ENCODE assay signal across 23 mouse cellular contexts in genomic region chr16:24451123-24451522, GRCm38 (mm10). TPM values are rescaled to one million over a fixed set of nuclear protein-coding genes. Genes with fewer than 3 reads are reported as not detected.
DNase-seq lines count a peak whose midpoint lies in the region; ATAC-seq and TF ChIP-seq lines count a peak whose summit lies in the region.
"Had no signal": no experiment of that assay in that cellular context is flagged by ENCODE, and none has a peak within 500 bp of the region (broad histone marks: within the 10 kb centered on the region; RNA-seq: fewer than 3 reads in every experiment).

No protein-coding gene starts in this region.

- no peaks in the 10 kb centered on the region for H3K27me3 ChIP-seq in forebrain, embryonic 15.5 days
- no peaks in the 10 kb centered on the region for H3K27me3 ChIP-seq in forebrain, embryonic 11.5 days (ENCODE audit: control insufficient read depth, insufficient read depth, low read length)
- no peaks in the 10 kb centered on the region for H3K27me3 ChIP-seq in stomach, postnatal 0 days (ENCODE audit: control insufficient read depth, insufficient read depth, low read length)
- H3K27me3 ChIP-seq: heart, embryonic 12.5 days; heart, embryonic 15.5 days; hindbrain, embryonic 13.5 days; intestine, embryonic 15.5 days had no signal

- H3K9me3 ChIP-seq in forebrain, embryonic 15.5 days, result no peaks in the 10 kb centered on the region
- H3K9me3 ChIP-seq in forebrain, embryonic 11.5 days (ENCODE audit: control insufficient read depth, low read length), result no peaks in the 10 kb centered on the region
- H3K9me3 ChIP-seq in stomach, postnatal 0 days (ENCODE audit: control insufficient read depth, low read length), result no peaks in the 10 kb centered on the region
- H3K9me3 ChIP-seq: heart, embryonic 12.5 days; heart, embryonic 15.5 days; hindbrain, embryonic 10.5 days; hindbrain, embryonic 13.5 days; intestine, embryonic 15.5 days had no signal

- peaks cover 9% of the 10 kb centered on the region; the same call in 1 of the 2 replicates for H3K4me1 ChIP-seq in forebrain, embryonic 15.5 days
- H3K4me1 ChIP-seq in forebrain, embryonic 11.5 days (replicated peaks; ENCODE audit: control insufficient read depth, insufficient read depth, low read length), result peaks cover 1% of the 10 kb centered on the region; the same call in 1 of the 2 replicates
- peaks cover 30% of the 10 kb centered on the region for H3K4me1 ChIP-seq in embryonic fibroblast, embryonic 13.5 days (ENCODE audit: control insufficient read depth, insufficient read depth, low read length)
- H3K4me1 ChIP-seq in stomach, postnatal 0 days (replicated peaks; ENCODE audit: control insufficient read depth, insufficient read depth), result 0 out of 2 replicates have a peak, but pooled peaks cover 6% of the 10 kb centered on the region

- no peak for DNase-seq in forebrain, embryonic 11.5 days (ENCODE audit: low spot score)
- peak; percentile 56 for DNase-seq in brain, embryonic 14.5 days (ENCODE audit: low read depth)
- DNase-seq in stomach, postnatal 0 days (ENCODE audit: low spot score), result no peak
- DNase-seq in urinary bladder, postnatal 10 days (ENCODE audit: low spot score), result no peak
- DNase-seq: adrenal gland, adult 2 months; adrenal gland, postnatal 14 days; cerebellum, adult 18-20 months; cerebellum, adult 9-10 months; cerebellum, postnatal 14 days; gastrocnemius, postnatal 10 days; gastrocnemius, postnatal 36 days; heart, postnatal 10 days; heart, postnatal 36 days; kidney, adult 11 months; kidney, adult 8-10 months had no signal

- 42% methylated on average over 5 of the region's 5 CpGs for WGBS in forebrain, embryonic 15.5 days
- 80% methylated on average over 5 of the region's 5 CpGs for WGBS in forebrain, embryonic 11.5 days
- 45% methylated on average over 5 of the region's 5 CpGs for WGBS in stomach, postnatal 0 days

- H3K9ac ChIP-seq in forebrain, embryonic 15.5 days (replicated peaks), result no peak overlapping the region
- H3K9ac ChIP-seq in forebrain, embryonic 11.5 days (ENCODE audit: low read length), result no peak overlapping the region
- H3K9ac ChIP-seq in stomach, postnatal 0 days (ENCODE audit: low read length), result no peak overlapping the region
- H3K9ac ChIP-seq: heart, embryonic 12.5 days; heart, embryonic 15.5 days; hindbrain, embryonic 13.5 days; intestine, embryonic 15.5 days had no signal

- no peak for TF ChIP-seq POLR2A in brain, embryonic 14.5 days (IDR thresholded peaks at IDR 0.05; ENCODE audit: borderline replicate concordance, extremely low read depth, insufficient read depth, insufficient read length, poor library complexity, severe bottlenecking)
- no peak for TF ChIP-seq POLR2A in embryonic fibroblast, embryonic 13.5 days (IDR thresholded peaks at IDR 0.05; ENCODE audit: low read depth, low read length)

- H3K27ac ChIP-seq in forebrain, embryonic 15.5 days (replicated peaks), result no peak overlapping the region
- no peak overlapping the region for H3K27ac ChIP-seq in forebrain, embryonic 11.5 days (ENCODE audit: low read depth, low read length)
- peak overlapping the region; percentile 5; the same call in 1 of the 2 replicates for H3K27ac ChIP-seq in embryonic fibroblast, embryonic 13.5 days (ENCODE audit: insufficient read depth, low read length)
- H3K27ac ChIP-seq in stomach, postnatal 0 days (replicated peaks), result no peak overlapping the region
- H3K27ac ChIP-seq: heart, embryonic 15.5 days; hindbrain, embryonic 10.5 days; hindbrain, embryonic 13.5 days had no signal

- H3K4me2 ChIP-seq in forebrain, embryonic 15.5 days (replicated peaks), result no peak overlapping the region
- H3K4me2 ChIP-seq in forebrain, embryonic 11.5 days (ENCODE audit: low read depth, low read length, severe bottlenecking), result no peak overlapping the region
- peak overlapping the region; percentile 44; the same call in 1 of the 2 replicates for H3K4me2 ChIP-seq in stomach, postnatal 0 days (replicated peaks; ENCODE audit: low read depth)
- H3K4me2 ChIP-seq: heart, embryonic 12.5 days; heart, embryonic 15.5 days; hindbrain, embryonic 13.5 days had no signal

- H3K4me3 ChIP-seq in forebrain, embryonic 15.5 days, result no peak overlapping the region
- no peak overlapping the region for H3K4me3 ChIP-seq in forebrain, embryonic 11.5 days (ENCODE audit: low read depth, low read length)
- peak overlapping the region; percentile 23 for H3K4me3 ChIP-seq in embryonic fibroblast, embryonic 13.5 days (ENCODE audit: insufficient read depth, low read length)
- no peak overlapping the region for H3K4me3 ChIP-seq in stomach, postnatal 0 days (ENCODE audit: low read depth, low read length)
- H3K4me3 ChIP-seq: heart, embryonic 12.5 days; heart, embryonic 15.5 days; hindbrain, embryonic 10.5 days; hindbrain, embryonic 13.5 days; intestine, embryonic 15.5 days had no signal

- ATAC-seq in forebrain, embryonic 15.5 days (replicated peaks), result 0 out of 2 replicates have a peak, but pooled peaks have one; percentile 18
- ATAC-seq in forebrain, embryonic 11.5 days (replicated peaks; ENCODE audit: low FRiP score), result no peak
- no peak for ATAC-seq in stomach, postnatal 0 days (ENCODE audit: low FRiP score, low TSS enrichment)
- ATAC-seq: hindbrain, embryonic 16.5 days; intestine, embryonic 15.5 days had no signal

- TF ChIP-seq CTCF in brain, embryonic 14.5 days (IDR thresholded peaks at IDR 0.05; ENCODE audit: borderline replicate concordance, extremely low read depth, insufficient read depth, insufficient read length), result no peak
- no peak for TF ChIP-seq CTCF in embryonic fibroblast, embryonic 13.5 days (IDR thresholded peaks at IDR 0.05; ENCODE audit: borderline replicate concordance, insufficient read depth, low read length)
- no peak for TF ChIP-seq CTCF in stomach, postnatal 0 days (IDR thresholded peaks at IDR 0.05; ENCODE audit: low read depth)

- no peak for TF ChIP-seq EP300 in stomach, postnatal 0 days (optimal IDR thresholded peaks at IDR 0.05)

- H3K36me3 ChIP-seq in forebrain, embryonic 15.5 days, result no peaks in the 10 kb centered on the region
- H3K36me3 ChIP-seq in forebrain, embryonic 11.5 days (ENCODE audit: control insufficient read depth, insufficient read depth, low read length), result no peaks in the 10 kb centered on the region
- H3K36me3 ChIP-seq in stomach, postnatal 0 days (ENCODE audit: control insufficient read depth, insufficient read depth, low read length), result peaks cover 4% of the 10 kb centered on the region; the same call in 1 of the 2 replicates
- H3K36me3 ChIP-seq: hindbrain, embryonic 10.5 days; hindbrain, embryonic 13.5 days had no signal

RNA-seq across cellular contexts. Expression of gene Lpp, which starts 57.8 kb away (rescaled TPM):
- 10.7 and 11.2 TPM in 2 replicates for polyA plus RNA-seq in forebrain, embryonic 15.5 days (2015; fragmentation: Nextera tagmentation; extraction: Ambion mirVana)
- polyA plus RNA-seq in forebrain, embryonic 11.5 days (2014; fragmentation: Nextera tagmentation; extraction: Ambion mirVana), result 20.4 and 22.1 TPM in 2 replicates
- polyA plus RNA-seq in brain, embryonic 14.5 days (2012; rRNA removed), result 3.6 and 5.4 TPM in 2 replicates
- 256 and 360 TPM in 2 replicates for polyA plus RNA-seq in embryonic fibroblast, embryonic 13.5 days (2011; ENCODE audit: insufficient read length, low read depth, missing spikeins)
- polyA plus RNA-seq in stomach, postnatal 0 days (2015; fragmentation: Nextera tagmentation; extraction: Ambion mirVana), result 49.8 and 51.3 TPM in 2 replicates
